Mouse (Mus musculus): ENCODE results near the gene Srrm3.

Gene Srrm3

GRCm38 (mm10) chr5:135822316-135822944, 15.7 kb downstream of the Srrm3 start:
- peak; percentile 83 for DNase-seq (ENCODE audit: low spot score)

DNA sequence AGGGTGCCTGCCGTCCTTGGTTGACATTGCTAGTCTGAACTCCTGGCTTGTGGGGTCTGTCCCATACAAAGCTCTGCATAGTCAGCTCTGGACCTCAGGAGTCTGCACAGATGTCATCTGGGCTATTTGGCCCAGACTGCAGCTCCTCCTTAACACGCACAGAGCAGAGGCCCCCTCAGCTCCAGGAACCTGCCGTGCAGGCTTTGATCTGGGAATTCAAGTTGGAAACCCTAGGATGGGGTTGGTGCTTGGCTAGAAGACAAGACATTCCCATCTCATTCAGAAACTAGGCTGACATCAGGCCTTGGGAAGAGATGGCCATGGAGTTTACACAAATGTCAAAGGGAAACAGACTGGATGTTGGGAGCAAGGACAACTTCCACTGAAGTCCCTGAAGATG, 17.8 kb downstream of the Srrm3 start:
- DNase-seq (ENCODE audit: low spot score) = no peak

GRCm38 (mm10) chr5:135826225-135826624, 19.5 kb downstream of the Srrm3 start:
- peak; percentile 94 for DNase-seq (ENCODE audit: low spot score)

DNA sequence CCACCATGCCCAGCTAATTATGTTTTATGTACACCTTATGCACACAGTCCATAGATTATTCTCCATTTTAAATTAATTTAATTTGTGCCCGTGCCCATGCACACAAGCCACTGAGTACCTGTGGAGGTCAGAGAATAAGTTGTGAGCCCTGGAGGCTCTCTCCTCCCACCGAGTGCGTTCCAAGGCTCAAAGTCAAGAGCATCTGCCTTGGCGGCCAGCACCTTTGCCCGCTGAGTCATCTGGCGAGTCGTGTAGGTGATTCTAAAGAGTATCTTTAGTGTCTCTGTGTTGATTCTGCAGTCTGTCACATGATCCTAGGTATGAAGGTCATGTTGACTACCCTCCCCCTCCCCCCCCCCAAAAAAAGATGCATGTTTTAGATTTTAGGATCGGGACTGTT, 22.7 kb downstream of the Srrm3 start:
- no peak for DNase-seq (ENCODE audit: low spot score)

- DNase-seq (ENCODE audit: low spot score) = peak; percentile 44
These were observed 26.0 kb downstream of the Srrm3 start for GRCm38 (mm10) chr5:135832729-135833128.

- DNase-seq (ENCODE audit: low spot score) = peak; percentile 98
These were observed 28.2 kb downstream of the Srrm3 start for GRCm38 (mm10) chr5:135834769-135835491.

DNA sequence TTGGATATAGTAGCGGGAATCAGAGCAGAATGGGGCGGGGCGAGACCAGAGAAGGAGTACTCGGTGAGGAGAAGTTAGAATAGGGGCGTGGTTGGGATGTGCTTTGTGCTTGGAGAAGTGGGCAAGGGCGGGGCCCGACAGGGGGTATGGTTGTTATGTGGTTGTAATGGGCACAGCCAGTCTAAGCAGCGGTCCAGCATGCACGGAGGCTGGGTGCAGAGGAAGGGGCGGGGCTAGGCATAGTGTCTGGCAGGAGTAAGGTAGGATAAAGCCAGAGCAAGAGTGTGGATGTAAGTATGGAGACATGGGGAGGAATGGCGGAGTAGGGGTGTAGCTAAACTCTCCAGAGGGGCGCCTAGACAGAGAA, 28.8 kb downstream of the Srrm3 start:
- DNase-seq (ENCODE audit: low spot score) = no peak

- DNase-seq (ENCODE audit: low spot score) = peak; percentile 91
These were observed 29.3 kb downstream of the Srrm3 start for GRCm38 (mm10) chr5:135835981-135836380.

DNA sequence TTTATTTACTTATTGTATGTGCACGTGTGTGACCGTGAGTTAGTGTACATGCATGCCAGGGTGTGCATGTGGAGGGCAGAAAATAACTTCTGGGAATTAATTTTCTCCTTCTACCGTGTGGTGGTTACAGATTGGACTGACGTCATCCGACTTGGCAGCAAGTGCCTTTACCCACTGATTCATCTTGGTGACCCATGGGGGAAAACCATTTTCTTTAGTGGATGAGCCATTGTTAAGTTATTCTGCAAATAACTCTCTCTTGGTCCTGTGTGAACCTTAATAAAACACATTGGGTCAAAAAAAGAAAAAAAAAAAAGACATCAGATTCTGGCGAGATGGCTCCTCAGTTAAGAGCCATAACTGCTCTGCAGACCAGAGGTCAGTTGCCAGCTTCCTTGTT, 35.0 kb downstream of the Srrm3 start:
- DNase-seq (ENCODE audit: low spot score) = peak; percentile 62

DNA sequence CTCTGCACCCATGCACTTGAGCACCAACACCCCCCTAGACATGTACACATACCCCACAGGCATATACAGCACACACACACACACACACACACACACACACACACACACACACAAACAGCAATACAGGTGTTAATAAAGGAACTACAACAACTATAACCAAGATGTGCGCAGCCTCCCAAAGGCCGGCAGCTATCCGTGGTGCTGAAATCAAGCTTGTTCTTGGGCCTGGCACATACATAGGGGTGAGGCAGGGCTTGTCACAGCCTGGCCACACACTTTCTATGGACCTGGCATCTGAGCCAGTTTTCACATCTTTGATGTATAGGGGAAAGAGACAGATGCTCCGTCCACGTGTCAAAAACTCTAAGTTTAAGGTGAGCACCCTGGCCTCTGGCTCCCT, 36.7 kb downstream of the Srrm3 start:
- no peak for DNase-seq (ENCODE audit: low spot score)

DNA sequence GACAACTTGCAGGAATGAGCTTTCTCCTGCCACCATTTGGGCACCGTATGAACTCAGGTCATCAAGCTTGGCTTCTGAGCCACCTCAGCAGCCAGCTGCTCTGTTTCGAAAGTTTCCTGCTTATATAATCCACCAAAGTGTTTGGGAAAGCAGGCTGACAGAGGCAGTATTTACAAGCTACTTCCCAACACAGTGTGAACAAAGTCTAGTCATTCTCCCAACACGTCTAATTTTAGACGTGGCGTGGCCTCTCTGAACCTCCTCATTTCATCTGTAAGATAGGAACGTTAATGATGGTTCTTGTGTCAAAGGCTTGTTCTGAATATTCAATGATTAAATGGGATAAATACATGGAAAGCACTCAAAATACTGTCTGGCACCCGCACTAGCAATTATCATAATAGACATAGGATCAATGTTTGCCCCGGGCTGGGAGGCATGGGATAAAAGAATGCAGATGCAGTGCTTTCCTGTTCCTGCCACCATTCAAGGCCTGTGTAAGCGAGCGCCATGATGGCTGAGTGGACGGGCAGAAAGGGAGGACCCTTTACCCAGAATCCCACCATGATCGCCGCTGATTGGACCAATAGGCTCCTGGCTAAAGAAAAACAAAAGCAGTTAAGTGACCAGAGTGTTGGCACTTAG, 39.1 kb downstream of the Srrm3 start:
- no peak for DNase-seq (ENCODE audit: low spot score)

- DNase-seq (ENCODE audit: low spot score) = no peak
These were observed 40.8 kb downstream of the Srrm3 start for GRCm38 (mm10) chr5:135847460-135847859.

- DNase-seq (ENCODE audit: low spot score) = no peak
These were observed 41.2 kb downstream of the Srrm3 start for GRCm38 (mm10) chr5:135847881-135848280.

- peak; percentile 91 for DNase-seq (ENCODE audit: low spot score)
These were observed 44.3 kb downstream of the Srrm3 start for GRCm38 (mm10) chr5:135851024-135851423.

- DNase-seq (ENCODE audit: low spot score) = no peak
These were observed 44.8 kb downstream of the Srrm3 start for GRCm38 (mm10) chr5:135851481-135851880.

- no peak for DNase-seq (ENCODE audit: low spot score)
These were observed 45.7 kb downstream of the Srrm3 start for GRCm38 (mm10) chr5:135852421-135852820.

DNA sequence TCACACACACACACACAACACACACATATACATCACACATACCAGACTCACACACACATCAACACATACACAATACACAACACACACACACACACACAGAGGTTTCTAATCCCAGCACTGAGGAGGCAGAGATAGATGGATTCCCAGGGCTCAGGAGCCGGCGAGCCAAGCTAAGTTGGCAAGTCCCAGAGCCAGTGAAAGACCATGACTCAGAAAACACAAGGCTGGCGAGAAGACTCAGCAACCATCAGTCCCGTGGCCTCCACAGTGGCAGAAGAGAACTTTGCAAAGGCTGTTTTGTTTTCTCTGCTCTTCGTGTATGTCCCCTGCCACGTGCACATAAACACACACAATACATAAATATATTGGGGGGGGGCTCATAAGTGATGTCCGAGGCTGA, 47.0 kb downstream of the Srrm3 start:
- DNase-seq (ENCODE audit: low spot score) = no peak

- peak; percentile 83 for DNase-seq (ENCODE audit: low spot score)
These were observed 48.5 kb downstream of the Srrm3 start for GRCm38 (mm10) chr5:135855156-135855555.

DNA sequence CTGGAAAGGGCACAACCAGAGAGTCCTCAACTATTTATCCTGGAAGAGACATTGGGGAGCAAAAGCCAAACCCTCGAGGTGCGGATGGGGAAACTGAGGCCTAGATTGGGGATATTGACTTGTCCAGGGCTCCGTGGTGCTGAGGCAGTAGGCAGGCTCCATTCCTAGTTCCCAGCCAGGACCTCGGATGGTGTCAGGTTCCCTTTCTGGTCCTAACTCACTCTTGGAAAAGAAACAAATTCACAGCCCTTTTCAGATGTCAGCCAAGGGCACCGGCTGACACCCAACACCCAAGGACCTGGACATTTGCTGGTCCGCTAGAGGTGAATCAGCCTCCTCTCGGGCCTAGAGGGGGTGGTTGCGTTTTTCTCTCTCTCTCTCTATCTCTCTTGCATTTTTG, 60.0 kb downstream of the Srrm3 start:
- DNase-seq (ENCODE audit: low spot score) = no peak

- DNase-seq (ENCODE audit: low spot score) = no peak
These were observed 61.2 kb downstream of the Srrm3 start for GRCm38 (mm10) chr5:135867637-135868593.

DNA sequence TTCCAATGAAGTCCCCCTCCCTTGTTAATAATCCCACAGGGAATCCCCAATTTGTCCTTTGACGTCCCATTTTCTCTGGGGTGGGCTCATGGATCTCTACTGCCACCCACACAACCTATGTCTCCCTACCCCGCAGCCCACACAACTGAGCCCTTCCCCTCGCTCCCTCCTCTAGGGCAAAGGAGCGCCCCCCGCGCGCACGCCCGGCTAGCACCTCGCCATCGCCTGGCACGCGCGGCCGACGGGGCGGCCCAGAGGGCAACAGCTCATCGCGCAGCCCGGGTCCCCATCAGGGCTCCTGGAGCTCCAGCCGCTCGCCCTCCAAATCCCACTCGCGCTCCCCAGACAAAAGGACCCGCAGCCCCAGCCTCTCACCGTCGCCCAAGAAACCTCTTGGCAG, 62.0 kb downstream of the Srrm3 start:
- DNase-seq (ENCODE audit: low spot score) = no peak

Data from MN1 (cell line).